Mouse (Mus musculus): ENCODE data around the gene Eri3.

GRCm38 (mm10) chr4:117672042-117672441 is 121.9 kb downstream of the Eri3 start:
- no peak for TF ChIP-seq CTCF (IDR thresholded peaks at IDR 0.05; ENCODE audit: extremely low read depth, insufficient read depth, low read length)
- no peak for TF ChIP-seq POLR2A (IDR thresholded peaks at IDR 0.05; ENCODE audit: extremely low read depth, insufficient read depth, low read length)

Measured in cortical plate, adult 2 months (tissue).